Mouse (Mus musculus): ENCODE measurements around the gene Edrf1.

- TF ChIP-seq POLR2A (IDR thresholded peaks at IDR 0.05; ENCODE audit: insufficient read depth, low read depth, low read length) (no peak), CTCF (IDR thresholded peaks at IDR 0.05; ENCODE audit: insufficient read depth, low read depth, low read length) (no peak)
Measured at GRCm38 (mm10) chr7:133623226-133623625, 14.1 kb upstream of the Edrf1 start.
